Mouse (Mus musculus) small intestine, adult 2 months (tissue): ENCODE measurements around the gene Parvb. TPM values are rescaled to one million over a fixed set of nuclear protein-coding genes. Genes with fewer than 3 reads are reported as not detected.

ENCODE experiments used
- H3K27ac ChIP-seq: fragments of 200-500 bp; 2 replicates; pipeline ENCODE4 v1.5.1; 2012; ENCODE audit warnings: low read depth, low read length, control low read depth, inconsistent platforms; ENCODE audit not compliant: insufficient read depth
- H3K27me3 ChIP-seq: fragments of 200-500 bp; 2 replicates; pipeline ENCODE4 v1.6.1; 2012; ENCODE audit warnings: mild to moderate bottlenecking, moderate library complexity, low read length, inconsistent platforms; ENCODE audit not compliant: control insufficient read depth, insufficient read depth
- H3K36me3 ChIP-seq: fragments of 200-500 bp; 2 replicates; pipeline ENCODE4 v1.6.1; 2012; ENCODE audit warnings: mild to moderate bottlenecking, low read length, control low read depth, inconsistent platforms; ENCODE audit not compliant: control insufficient read depth, insufficient read depth
- H3K4me1 ChIP-seq: fragments of 200-500 bp; 2 replicates; pipeline ENCODE4 v1.6.1; 2012; ENCODE audit warnings: low read length, inconsistent platforms, mixed read lengths; ENCODE audit not compliant: control insufficient read depth, insufficient read depth, insufficient read length
- H3K4me3 ChIP-seq: fragments of 200-500 bp; 2 replicates; pipeline ENCODE4 v1.5.1; 2012; ENCODE audit warnings: low read depth, mild to moderate bottlenecking, control low read depth, inconsistent platforms, low read length, moderate library complexity
- CTCF ChIP-seq: fragments of 200-500 bp; IDR thresholded peaks from 2 replicates; pipeline ENCODE4 v1.5.1; 2012; ENCODE audit warnings: low read depth, mild to moderate bottlenecking, control low read depth, inconsistent platforms, low read length, moderate library complexity, mixed read lengths; ENCODE audit not compliant: insufficient replicate concordance, insufficient read length; ENCODE audit errors: extremely low read depth
- POLR2A ChIP-seq: fragments of 200-500 bp; IDR thresholded peaks from 2 replicates; pipeline ENCODE4 v1.6.1; 2012; ENCODE audit warnings: low read depth, mild to moderate bottlenecking, control low read depth, inconsistent platforms, low read length, moderate library complexity
- WGBS: fragments of 180-500 bp; shearing (Covaris S2); methylation state at CpG from one replicate; pipeline ENCODE4 v1.1.7; 2018; 5-methylcytosine and 5-hydroxymethylcytosine counted together
- polyA plus RNA-seq: library from polyadenylated mRNA; depleted of rRNA; stranded (reverse); fragments of >200 nt; gene quantifications from 2 replicates; pipeline ENCODE4 v1.2.3, GENCODE M21; 2012

Gene Parvb
- polyA plus RNA-seq, 1 experiment = 2.9 TPM

GRCm38 (mm10) chr15:84267720-84268260 lies 35.9 kb downstream of the Parvb start:
- TF ChIP-seq POLR2A = no peak
- TF ChIP-seq CTCF = no peak
- WGBS = 86% methylated on average over 11 of the region's 11 CpGs
- Histone ChIP-seq H3K36me3 (no peaks in the 10 kb centered on the region), H3K27me3 (no peaks in the 10 kb centered on the region), H3K4me3 (no peak overlapping the region), H3K27ac (no peak overlapping the region), H3K4me1 (no peaks in the 10 kb centered on the region)

DNA sequence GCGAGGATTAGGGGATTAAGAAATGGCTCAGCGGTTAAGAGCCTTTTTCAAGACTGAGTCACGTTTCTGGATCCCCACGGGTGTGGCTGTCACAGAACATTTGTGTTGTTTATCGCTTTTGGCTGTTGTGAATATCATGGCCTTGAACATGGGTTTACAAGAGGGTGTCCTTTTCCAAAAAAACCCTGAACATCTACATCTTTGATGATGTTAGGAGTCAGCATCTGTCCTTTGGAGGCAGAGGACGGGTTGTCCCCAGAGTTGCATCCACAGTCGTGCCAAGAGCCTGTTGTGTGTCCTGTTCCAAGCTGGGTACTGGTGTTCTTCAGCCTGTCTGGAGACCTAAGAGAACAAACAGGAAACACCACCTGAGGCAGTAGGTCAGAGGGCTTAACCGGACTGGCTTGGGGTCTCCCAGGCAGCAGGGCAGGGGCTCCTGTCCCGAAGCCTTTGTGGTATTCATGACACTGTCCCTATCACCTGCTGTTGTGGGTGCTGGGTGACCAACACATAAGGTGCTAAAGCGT lies 37.3 kb downstream of the Parvb start:
- no peaks in the 10 kb centered on the region for H3K27me3 ChIP-seq
- TF ChIP-seq POLR2A = no peak
- no peak for TF ChIP-seq CTCF
- H3K36me3 ChIP-seq = no peaks in the 10 kb centered on the region
- H3K27ac ChIP-seq = no peak overlapping the region
- WGBS = 72% methylated on average over 10 of the region's 10 CpGs
- H3K4me1 ChIP-seq = no peaks in the 10 kb centered on the region
- no peak overlapping the region for H3K4me3 ChIP-seq

DNA sequence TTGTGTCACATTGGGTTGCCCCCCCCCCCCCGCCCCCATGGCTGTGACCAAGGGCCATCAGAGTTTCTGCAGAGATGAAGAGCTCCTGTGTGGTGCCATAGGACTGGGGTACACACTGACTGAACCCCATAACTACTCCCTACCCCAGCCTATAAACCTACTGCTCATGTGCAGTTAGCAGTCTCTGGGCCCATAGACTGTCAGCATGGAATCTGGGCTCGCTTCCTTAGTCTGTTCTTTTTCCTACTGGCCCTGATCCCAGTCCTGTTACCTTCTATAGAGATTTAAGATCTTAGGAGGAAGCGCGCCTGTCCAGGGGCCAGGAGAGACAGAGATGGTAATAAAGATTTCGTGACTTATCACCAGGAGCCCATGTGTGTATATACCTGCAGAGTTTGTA lies 38.2 kb downstream of the Parvb start:
- Histone ChIP-seq H3K27ac (no peak overlapping the region), H3K27me3 (no peaks in the 10 kb centered on the region), H3K4me3 (no peak overlapping the region), H3K36me3 (no peaks in the 10 kb centered on the region), H3K4me1 (no peaks in the 10 kb centered on the region)
- TF ChIP-seq CTCF = no peak
- WGBS = 66% methylated on average over 5 of the region's 5 CpGs

DNA sequence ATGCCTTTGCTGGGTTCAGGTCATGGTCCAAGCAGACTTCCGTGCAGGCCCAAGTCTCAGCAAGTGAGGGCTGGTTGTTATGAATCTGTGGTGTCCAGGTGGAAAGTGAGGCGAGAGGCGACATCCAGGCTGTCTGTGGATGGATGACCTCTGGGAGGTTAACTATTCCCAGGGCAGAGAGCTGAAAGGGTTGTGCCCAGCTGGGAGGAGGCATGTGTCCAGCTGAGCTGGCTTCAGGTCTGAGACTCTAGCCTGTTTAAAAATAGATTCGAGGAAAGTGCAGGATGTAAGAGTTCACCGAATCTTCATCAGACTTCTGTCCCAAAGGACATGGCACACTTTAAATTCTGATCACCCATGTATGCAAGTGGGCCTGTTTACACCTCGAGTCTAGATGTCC lies 38.6 kb downstream of the Parvb start:
- no peaks in the 10 kb centered on the region for H3K27me3 ChIP-seq
- WGBS = 79% methylated on average over 6 of the region's 6 CpGs
- H3K4me1 ChIP-seq = no peaks in the 10 kb centered on the region
- H3K27ac ChIP-seq = no peak overlapping the region
- no peak overlapping the region for H3K4me3 ChIP-seq
- no peaks in the 10 kb centered on the region for H3K36me3 ChIP-seq
- no peak for TF ChIP-seq POLR2A
- no peak for TF ChIP-seq CTCF

DNA sequence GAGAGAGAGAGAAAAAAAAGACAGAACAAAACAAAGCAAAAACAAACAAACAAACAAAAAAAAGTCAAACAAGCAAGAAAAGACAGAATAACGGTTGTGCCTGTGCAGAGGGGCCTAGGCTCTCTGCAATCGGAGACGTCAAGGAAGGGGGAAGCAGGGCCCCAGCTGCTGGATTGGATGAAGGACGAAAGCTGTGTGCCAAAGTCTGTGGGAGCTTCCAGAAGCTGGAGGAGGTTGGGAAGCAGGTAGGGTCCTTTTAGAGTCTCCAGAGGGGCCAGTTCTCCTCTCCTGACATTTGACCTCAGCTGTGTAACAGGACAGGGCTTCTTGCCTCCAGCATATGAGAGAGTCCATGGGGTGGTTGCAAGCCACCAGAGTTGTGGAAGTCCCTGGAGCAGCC lies 44.2 kb downstream of the Parvb start:
- Histone ChIP-seq H3K27me3 (no peaks in the 10 kb centered on the region), H3K4me1 (no peaks in the 10 kb centered on the region), H3K36me3 (no peaks in the 10 kb centered on the region), H3K27ac (no peak overlapping the region), H3K4me3 (no peak overlapping the region)
- TF ChIP-seq CTCF (no peak), POLR2A (no peak)
- 75% methylated on average over 4 of the region's 4 CpGs for WGBS

- no peak overlapping the region for H3K4me3 ChIP-seq
- no peak overlapping the region for H3K27ac ChIP-seq
- no peaks in the 10 kb centered on the region for H3K36me3 ChIP-seq
- 76% methylated on average over 7 of the region's 7 CpGs for WGBS
- no peaks in the 10 kb centered on the region for H3K27me3 ChIP-seq
- TF ChIP-seq CTCF = no peak
- TF ChIP-seq POLR2A = no peak
- no peaks in the 10 kb centered on the region for H3K4me1 ChIP-seq
These were observed 46.2 kb downstream of the Parvb start for GRCm38 (mm10) chr15:84278091-84278490.

DNA sequence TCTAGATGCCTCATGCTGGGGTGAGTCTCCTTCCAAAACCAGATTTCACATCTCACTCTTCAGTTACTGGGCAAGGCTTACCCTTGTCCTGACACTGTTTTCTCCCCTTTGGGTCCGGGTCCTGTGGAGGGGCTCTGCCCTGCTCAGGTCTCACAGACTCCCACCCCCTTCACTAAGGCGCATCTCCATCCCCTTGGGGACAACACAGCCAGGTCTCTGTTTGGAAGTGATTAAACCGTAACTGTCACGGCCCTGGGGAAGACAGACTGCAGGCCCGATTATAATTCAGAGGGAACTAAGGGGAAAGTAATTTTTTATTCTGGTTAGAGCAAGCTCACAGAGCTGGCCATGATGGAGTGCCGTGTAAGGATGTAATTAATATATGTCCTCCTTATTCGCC lies 46.8 kb downstream of the Parvb start:
- H3K27ac ChIP-seq = no peak overlapping the region
- no peaks in the 10 kb centered on the region for H3K27me3 ChIP-seq
- H3K4me3 ChIP-seq = no peak overlapping the region
- WGBS = 86% methylated on average over 7 of the region's 7 CpGs
- H3K4me1 ChIP-seq = no peaks in the 10 kb centered on the region
- TF ChIP-seq CTCF (no peak), POLR2A (no peak)
- no peaks in the 10 kb centered on the region for H3K36me3 ChIP-seq
